Mouse (Mus musculus): ENCODE measurements around the gene Clmn. TPM values are rescaled to one million over a fixed set of nuclear protein-coding genes. Genes with fewer than 3 reads are reported as not detected.

Gene Clmn
- polyA plus RNA-seq, 1 experiment from 2014 or later = 0.65 TPM

Other genes starting within 250 kb of the Clmn start
- 25.0 and 37.1 TPM in 2 replicates for gene Dicer1, start 113.1 kb downstream of the Clmn start, polyA plus RNA-seq (2015; fragmentation: Nextera tagmentation; extraction: Ambion mirVana)
- 6.2 and 7.8 TPM in 2 replicates for gene Syne3, start 144.7 kb upstream of the Clmn start, polyA plus RNA-seq (2015; fragmentation: Nextera tagmentation; extraction: Ambion mirVana)
- 153 and 160 TPM in 2 replicates for gene Glrx5, start 167.6 kb upstream of the Clmn start, polyA plus RNA-seq (2015; fragmentation: Nextera tagmentation; extraction: Ambion mirVana)